Mouse (Mus musculus): ENCODE data around the gene Olfr803. TPM values are rescaled to one million over a fixed set of nuclear protein-coding genes. Genes with fewer than 3 reads are reported as not detected.

Olfr803 gene
- not detected in 2 replicates for polyA plus RNA-seq (2012; ENCODE audit: insufficient read depth, insufficient read length, low replicate concordance, missing spikeins)

DNA sequence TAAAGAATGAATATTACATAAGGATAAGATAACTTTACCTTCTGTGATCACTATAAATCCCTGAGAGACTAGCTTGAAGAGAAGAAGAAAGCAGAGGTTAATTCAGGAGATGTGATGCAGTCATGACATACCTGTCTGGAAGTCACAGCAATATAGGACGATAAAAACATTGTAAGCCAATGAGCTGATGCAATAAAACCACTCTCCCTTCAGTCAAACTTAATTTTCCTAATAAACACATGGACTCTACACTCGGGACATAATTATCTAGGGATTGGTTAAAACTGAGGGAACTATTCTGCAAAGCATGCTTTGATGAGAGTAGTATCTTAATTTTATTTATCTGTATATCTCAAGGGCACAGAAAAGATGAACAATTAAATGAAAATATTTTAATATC is at the start of gene Olfr803:
Gene Olfr803, minus strand, starts transcription at position 101 of the 400 bp plus-strand sequence.
- H3K4me3 ChIP-seq (ENCODE audit: insufficient read depth, low read depth, low read length) = no peak within 1 kb of the TSS
- TF ChIP-seq POLR2A (IDR thresholded peaks at IDR 0.05; ENCODE audit: insufficient read depth, low read depth, low read length) (no peak), CTCF (IDR thresholded peaks at IDR 0.05; ENCODE audit: insufficient read depth, low read depth, low read length) (no peak)

DNA sequence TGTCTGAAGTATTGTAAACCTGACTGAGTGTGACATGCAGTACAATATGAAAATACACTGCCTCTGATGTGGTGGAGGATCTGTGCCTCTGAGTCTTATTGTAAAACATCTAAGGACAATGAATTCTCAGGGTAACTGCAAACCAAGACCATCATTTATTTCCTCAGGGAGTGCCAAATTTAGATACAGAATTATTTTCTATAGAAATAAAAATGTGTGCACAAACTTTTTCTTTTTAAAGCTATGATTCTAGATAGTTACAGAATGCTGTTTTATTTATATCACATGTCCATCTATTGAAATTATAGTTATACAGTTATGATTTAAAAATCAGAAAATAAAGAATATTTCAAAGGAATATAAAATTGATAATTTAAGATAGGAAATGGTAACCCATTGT is 47.7 kb upstream of the Olfr803 start, which contains the start of gene Olfr806:
Gene Olfr806, minus strand, starts transcription at position 101 of the 400 bp plus-strand sequence.
- TF ChIP-seq CTCF (IDR thresholded peaks at IDR 0.05; ENCODE audit: insufficient read depth, low read depth, low read length) (no peak), POLR2A (IDR thresholded peaks at IDR 0.05; ENCODE audit: insufficient read depth, low read depth, low read length) (no peak)
- Histone ChIP-seq H3K4me1 (ENCODE audit: control insufficient read depth, insufficient read depth, low read length) (no peaks in the 10 kb centered on the region), H3K4me3 (ENCODE audit: insufficient read depth, low read depth, low read length) (no peak within 1 kb of the TSS), H3K27ac (ENCODE audit: insufficient read depth, low read depth, low read length) (no peak within 1 kb of the TSS)

More for the DNA sequence above, at the start of gene Olfr803:
- Histone ChIP-seq H3K27ac (ENCODE audit: insufficient read depth, low read depth, low read length) (no peak within 1 kb of the TSS), H3K4me1 (ENCODE audit: control insufficient read depth, insufficient read depth, low read length) (no peaks in the 10 kb centered on the region)
- 88% methylated on average over 2 of the region's 2 CpGs for WGBS

DNA sequence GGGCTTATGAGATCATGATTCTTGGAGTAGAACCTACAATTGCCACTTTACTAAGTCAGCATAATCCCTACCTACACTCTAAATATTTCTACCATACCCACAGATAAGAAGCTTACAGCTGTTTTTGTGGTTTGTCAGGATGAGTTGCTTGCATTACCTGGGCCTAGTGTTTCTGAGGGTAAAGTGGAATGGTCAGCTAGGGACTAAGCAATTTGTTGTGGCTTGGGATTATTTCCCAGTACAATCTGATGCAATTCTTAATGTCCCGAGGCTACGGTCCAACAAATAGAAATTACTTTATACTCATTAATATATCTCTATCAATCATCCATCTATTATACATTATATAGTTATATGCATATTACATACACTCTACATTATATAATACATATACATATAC is 35.2 kb upstream of the Olfr803 start, which contains the start of gene Olfr805:
Gene Olfr805, minus strand, starts transcription at position 101 of the 400 bp plus-strand sequence.
- H3K27ac ChIP-seq (ENCODE audit: insufficient read depth, low read depth, low read length) = no peak within 1 kb of the TSS
- no peak for TF ChIP-seq CTCF (IDR thresholded peaks at IDR 0.05; ENCODE audit: insufficient read depth, low read depth, low read length)
- TF ChIP-seq POLR2A (IDR thresholded peaks at IDR 0.05; ENCODE audit: insufficient read depth, low read depth, low read length) = no peak
- no peaks in the 10 kb centered on the region for H3K4me1 ChIP-seq (ENCODE audit: control insufficient read depth, insufficient read depth, low read length)
- no peak within 1 kb of the TSS for H3K4me3 ChIP-seq (ENCODE audit: insufficient read depth, low read depth, low read length)
- 98% methylated on average over 2 of the region's 2 CpGs for whole genome bisulfite sequencing

DNA sequence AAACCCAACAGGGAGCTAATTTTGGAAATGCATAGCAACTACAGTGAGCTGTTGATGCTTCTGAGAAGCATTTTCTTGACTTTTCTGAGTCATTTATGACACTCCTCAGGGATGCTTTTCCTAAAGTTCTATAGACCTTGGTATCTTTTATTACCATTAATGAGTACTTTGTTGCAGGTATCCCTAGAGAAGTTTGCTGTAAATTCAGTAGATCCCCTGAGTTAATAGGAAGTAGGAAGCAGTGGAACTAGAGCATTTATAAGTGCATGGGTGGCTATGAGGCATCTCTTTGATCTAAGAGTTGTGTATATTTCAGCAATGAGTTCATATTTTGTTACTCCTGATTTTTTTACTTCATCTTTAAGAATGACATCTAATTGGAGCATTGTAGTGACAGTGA is 8.8 kb upstream of the Olfr803 start, which contains the start of gene Olfr804:
Gene Olfr804, plus strand, starts transcription at position 301 of the 400 bp plus-strand sequence.
- Histone ChIP-seq H3K4me1 (ENCODE audit: control insufficient read depth, insufficient read depth, low read length) (no peaks in the 10 kb centered on the region), H3K27ac (ENCODE audit: insufficient read depth, low read depth, low read length) (no peak within 1 kb of the TSS), H3K4me3 (ENCODE audit: insufficient read depth, low read depth, low read length) (no peak within 1 kb of the TSS)
- no peak for TF ChIP-seq POLR2A (IDR thresholded peaks at IDR 0.05; ENCODE audit: insufficient read depth, low read depth, low read length)

DNA sequence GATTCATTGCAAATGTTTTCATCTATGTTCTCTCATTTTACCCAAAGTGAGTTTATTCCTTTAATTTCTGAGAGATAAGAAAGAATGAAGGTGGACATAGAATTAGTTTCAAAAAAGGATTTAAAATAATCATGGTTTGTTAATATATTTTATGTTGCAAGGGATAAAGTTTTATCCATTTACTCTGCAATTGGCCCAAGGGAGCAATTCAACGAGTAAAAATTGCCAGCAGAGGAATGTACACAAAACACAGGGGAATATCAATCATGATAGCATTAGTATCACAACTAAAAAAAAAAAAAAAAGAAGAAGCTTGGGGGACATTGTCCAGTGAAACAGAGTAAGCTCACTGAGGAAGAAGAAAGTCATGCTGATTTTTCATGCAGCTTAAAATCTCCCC is 6.0 kb downstream of the Olfr803 start, which contains the start of gene Olfr802:
Gene Olfr802, minus strand, starts transcription at position 101 of the 400 bp plus-strand sequence.
- TF ChIP-seq CTCF (IDR thresholded peaks at IDR 0.05; ENCODE audit: insufficient read depth, low read depth, low read length) (no peak), POLR2A (IDR thresholded peaks at IDR 0.05; ENCODE audit: insufficient read depth, low read depth, low read length) (no peak)
- no peak within 1 kb of the TSS for H3K4me3 ChIP-seq (ENCODE audit: insufficient read depth, low read depth, low read length)
- H3K4me1 ChIP-seq (ENCODE audit: control insufficient read depth, insufficient read depth, low read length) = no peaks in the 10 kb centered on the region
- WGBS = 62% methylated on average over 1 of the region's 1 CpGs
- no peak within 1 kb of the TSS for H3K27ac ChIP-seq (ENCODE audit: insufficient read depth, low read depth, low read length)

DNA sequence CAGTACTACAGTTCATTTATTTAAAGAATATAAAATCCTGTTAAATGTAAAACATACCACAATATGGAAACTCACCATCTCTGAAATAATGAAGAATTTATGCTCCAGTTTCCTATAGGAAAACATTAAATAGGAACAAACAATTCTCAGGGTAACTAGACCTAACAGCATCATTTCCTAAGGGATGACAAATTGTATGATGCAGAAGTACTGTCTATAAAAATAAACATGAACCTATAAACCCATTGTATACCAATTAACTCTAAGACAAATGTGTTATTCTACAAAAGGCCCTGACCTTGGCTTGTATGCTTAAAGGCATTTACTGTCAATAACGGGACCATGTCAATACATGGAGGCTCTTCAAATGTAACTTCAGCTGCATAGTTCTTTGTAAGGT is 20.3 kb downstream of the Olfr803 start, which contains the start of gene Olfr801:
Gene Olfr801, minus strand, starts transcription at position 101 of the 400 bp plus-strand sequence.
- WGBS = 93% methylated on average over 1 of the region's 1 CpGs
- Histone ChIP-seq H3K27ac (ENCODE audit: insufficient read depth, low read depth, low read length) (no peak within 1 kb of the TSS), H3K4me1 (ENCODE audit: control insufficient read depth, insufficient read depth, low read length) (no peaks in the 10 kb centered on the region), H3K4me3 (ENCODE audit: insufficient read depth, low read depth, low read length) (no peak within 1 kb of the TSS)
- TF ChIP-seq POLR2A (IDR thresholded peaks at IDR 0.05; ENCODE audit: insufficient read depth, low read depth, low read length) (no peak), CTCF (IDR thresholded peaks at IDR 0.05; ENCODE audit: insufficient read depth, low read depth, low read length) (no peak)

DNA sequence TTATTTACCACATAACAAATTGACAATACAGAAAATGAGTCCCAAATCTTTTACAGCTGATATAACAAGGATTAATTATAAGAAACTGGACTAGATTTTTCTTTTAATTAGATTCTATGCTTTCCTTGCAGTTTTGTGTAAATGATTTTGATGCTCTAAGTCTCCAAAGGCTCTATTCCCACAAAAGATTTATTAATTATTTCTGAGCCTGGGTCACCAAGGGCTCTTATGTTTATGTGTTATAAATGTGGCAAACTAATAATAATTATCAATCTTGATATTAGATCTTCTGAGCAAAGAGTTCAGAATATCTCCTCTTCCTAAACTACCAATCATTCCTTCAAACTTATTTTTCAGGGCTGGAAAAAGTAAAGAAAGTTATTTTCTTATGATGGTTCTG is 36.7 kb downstream of the Olfr803 start, which contains the start of gene Olfr800:
Gene Olfr800, plus strand, starts transcription at position 301 of the 400 bp plus-strand sequence.
- H3K4me3 ChIP-seq (ENCODE audit: insufficient read depth, low read depth, low read length) = no peak within 1 kb of the TSS
- H3K4me1 ChIP-seq (ENCODE audit: control insufficient read depth, insufficient read depth, low read length) = no peaks in the 10 kb centered on the region
- TF ChIP-seq POLR2A (IDR thresholded peaks at IDR 0.05; ENCODE audit: insufficient read depth, low read depth, low read length) (no peak), CTCF (IDR thresholded peaks at IDR 0.05; ENCODE audit: insufficient read depth, low read depth, low read length) (no peak)
- H3K27ac ChIP-seq (ENCODE audit: insufficient read depth, low read depth, low read length) = no peak within 1 kb of the TSS

DNA sequence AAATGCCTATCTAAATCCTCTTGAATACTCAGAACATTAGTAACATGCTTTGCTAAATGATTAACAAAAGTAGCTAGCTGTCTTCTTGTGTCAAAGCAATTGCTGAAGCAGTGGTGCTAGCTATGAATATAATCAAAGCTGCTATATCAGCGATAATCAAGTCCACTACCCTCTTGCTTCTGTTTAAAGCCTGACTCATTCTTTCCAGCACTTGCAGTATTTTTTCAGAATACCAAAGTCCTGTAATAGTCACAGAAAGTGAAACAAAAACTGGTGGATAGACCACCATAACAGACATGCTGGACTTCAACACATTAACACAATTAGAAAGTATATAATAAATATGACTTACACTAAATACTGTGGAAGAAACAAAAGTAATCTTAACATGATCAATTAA is 42.3 kb downstream of the Olfr803 start:
- TF ChIP-seq POLR2A (IDR thresholded peaks at IDR 0.05; ENCODE audit: insufficient read depth, low read depth, low read length) (no peak), CTCF (IDR thresholded peaks at IDR 0.05; ENCODE audit: insufficient read depth, low read depth, low read length) (no peak)
- H3K4me3 ChIP-seq (ENCODE audit: insufficient read depth, low read depth, low read length) = no peak overlapping the region
- no peak overlapping the region for H3K27ac ChIP-seq (ENCODE audit: insufficient read depth, low read depth, low read length)
- WGBS = 98% methylated on average over 1 of the region's 1 CpGs
- H3K4me1 ChIP-seq (ENCODE audit: control insufficient read depth, insufficient read depth, low read length) = no peaks in the 10 kb centered on the region

Other genes starting within 250 kb of the Olfr803 start
- gene Olfr787, start 232.4 kb downstream of the Olfr803 start, polyA plus RNA-seq (2012; ENCODE audit: insufficient read depth, insufficient read length, low replicate concordance, missing spikeins) = not detected in 2 replicates
- gene Olfr788, start 223.3 kb downstream of the Olfr803 start, polyA plus RNA-seq (2012; ENCODE audit: insufficient read depth, insufficient read length, low replicate concordance, missing spikeins) = not detected in 2 replicates
- not detected in 2 replicates for gene Olfr789, start 209.5 kb downstream of the Olfr803 start, polyA plus RNA-seq (2012; ENCODE audit: insufficient read depth, insufficient read length, low replicate concordance, missing spikeins)
- gene Olfr790, start 195.8 kb downstream of the Olfr803 start, polyA plus RNA-seq (2012; ENCODE audit: insufficient read depth, insufficient read length, low replicate concordance, missing spikeins) = not detected in 2 replicates
- not detected in 2 replicates for gene Olfr791, start 172.5 kb downstream of the Olfr803 start, polyA plus RNA-seq (2012; ENCODE audit: insufficient read depth, insufficient read length, low replicate concordance, missing spikeins)
- not detected in 2 replicates for gene Olfr792, start 155.1 kb downstream of the Olfr803 start, polyA plus RNA-seq (2012; ENCODE audit: insufficient read depth, insufficient read length, low replicate concordance, missing spikeins)
- not detected in 2 replicates for gene Olfr794, start 126.6 kb downstream of the Olfr803 start, polyA plus RNA-seq (2012; ENCODE audit: insufficient read depth, insufficient read length, low replicate concordance, missing spikeins)
- not detected in 2 replicates for gene Olfr796, start 81.7 kb downstream of the Olfr803 start, polyA plus RNA-seq (2012; ENCODE audit: insufficient read depth, insufficient read length, low replicate concordance, missing spikeins)
- gene Olfr798, start 66.4 kb downstream of the Olfr803 start, polyA plus RNA-seq (2012; ENCODE audit: insufficient read depth, insufficient read length, low replicate concordance, missing spikeins) = not detected in 2 replicates
- gene Olfr799, start 56.8 kb downstream of the Olfr803 start, polyA plus RNA-seq (2012; ENCODE audit: insufficient read depth, insufficient read length, low replicate concordance, missing spikeins) = not detected in 2 replicates
- gene Olfr800, start 36.6 kb downstream of the Olfr803 start, polyA plus RNA-seq (2012; ENCODE audit: insufficient read depth, insufficient read length, low replicate concordance, missing spikeins) = not detected in 2 replicates
- not detected in 2 replicates for gene Olfr801, start 20.4 kb downstream of the Olfr803 start, polyA plus RNA-seq (2012; ENCODE audit: insufficient read depth, insufficient read length, low replicate concordance, missing spikeins)
- gene Olfr802, start 6.1 kb downstream of the Olfr803 start, polyA plus RNA-seq (2012; ENCODE audit: insufficient read depth, insufficient read length, low replicate concordance, missing spikeins) = not detected in 2 replicates
- not detected in 2 replicates for gene Olfr804, start 8.9 kb upstream of the Olfr803 start, polyA plus RNA-seq (2012; ENCODE audit: insufficient read depth, insufficient read length, low replicate concordance, missing spikeins)
- not detected in 2 replicates for gene Olfr805, start 35.1 kb upstream of the Olfr803 start, polyA plus RNA-seq (2012; ENCODE audit: insufficient read depth, insufficient read length, low replicate concordance, missing spikeins)
- gene Olfr806, start 47.6 kb upstream of the Olfr803 start, polyA plus RNA-seq (2012; ENCODE audit: insufficient read depth, insufficient read length, low replicate concordance, missing spikeins) = not detected in 2 replicates
- gene Olfr807, start 63.5 kb upstream of the Olfr803 start, polyA plus RNA-seq (2012; ENCODE audit: insufficient read depth, insufficient read length, low replicate concordance, missing spikeins) = not detected in 2 replicates
- gene Olfr808, start 71.2 kb upstream of the Olfr803 start, polyA plus RNA-seq (2012; ENCODE audit: insufficient read depth, insufficient read length, low replicate concordance, missing spikeins) = not detected in 2 replicates
- not detected in 2 replicates for gene Olfr809, start 80.4 kb upstream of the Olfr803 start, polyA plus RNA-seq (2012; ENCODE audit: insufficient read depth, insufficient read length, low replicate concordance, missing spikeins)
- gene Olfr810, start 100.6 kb upstream of the Olfr803 start, polyA plus RNA-seq (2012; ENCODE audit: insufficient read depth, insufficient read length, low replicate concordance, missing spikeins) = not detected in 2 replicates
- not detected in 2 replicates for gene Olfr811, start 110.1 kb upstream of the Olfr803 start, polyA plus RNA-seq (2012; ENCODE audit: insufficient read depth, insufficient read length, low replicate concordance, missing spikeins)
- gene Olfr812, start 151.8 kb upstream of the Olfr803 start, polyA plus RNA-seq (2012; ENCODE audit: insufficient read depth, insufficient read length, low replicate concordance, missing spikeins) = not detected in 2 replicates
- not detected in 2 replicates for gene Olfr813, start 161.1 kb upstream of the Olfr803 start, polyA plus RNA-seq (2012; ENCODE audit: insufficient read depth, insufficient read length, low replicate concordance, missing spikeins)
- not detected in 2 replicates for gene Olfr814, start 185.6 kb upstream of the Olfr803 start, polyA plus RNA-seq (2012; ENCODE audit: insufficient read depth, insufficient read length, low replicate concordance, missing spikeins)
- gene Olfr815, start 211.6 kb upstream of the Olfr803 start, polyA plus RNA-seq (2012; ENCODE audit: insufficient read depth, insufficient read length, low replicate concordance, missing spikeins) = not detected in 2 replicates
- not detected in 2 replicates for gene Olfr816, start 221.3 kb upstream of the Olfr803 start, polyA plus RNA-seq (2012; ENCODE audit: insufficient read depth, insufficient read length, low replicate concordance, missing spikeins)

Measured in olfactory bulb, adult 2 months (tissue).